Mouse (Mus musculus) neural tube, embryonic 15.5 days (tissue): ENCODE results near the gene Rasl2-9. TPM values are rescaled to one million over a fixed set of nuclear protein-coding genes. Genes with fewer than 3 reads are reported as not detected.

Source experiments
- ATAC-seq: fragments of 200-750 bp; cut with Nextera tagmentation; 2 replicates; pipeline ENCODE4 v1.8.0; 2017; ENCODE audit warnings: mild to moderate bottlenecking, moderate TSS enrichment, moderate library complexity; ENCODE audit not compliant: low FRiP score
- H3K27ac ChIP-seq: fragments of 300-500 bp; sonication (generic); replicated peaks from 2 replicates; pipeline ENCODE4 v1.5.1; 2015; ENCODE audit warnings: mild to moderate bottlenecking, inconsistent platforms
- H3K27me3 ChIP-seq: fragments of 300-500 bp; sonication (generic); replicated peaks from 2 replicates; pipeline ENCODE4 v1.6.1; 2015; ENCODE audit warnings: inconsistent platforms
- H3K36me3 ChIP-seq: fragments of 300-500 bp; sonication (generic); 2 replicates; pipeline ENCODE4 v1.6.1; 2015; ENCODE audit warnings: inconsistent platforms
- H3K4me1 ChIP-seq: fragments of 300-500 bp; sonication (generic); 2 replicates; pipeline ENCODE4 v1.6.1; 2015; ENCODE audit warnings: inconsistent platforms
- H3K4me2 ChIP-seq: fragments of 300-500 bp; sonication (generic); 2 replicates; pipeline ENCODE4 v1.6.1; 2015; ENCODE audit warnings: inconsistent platforms, mild to moderate bottlenecking, moderate library complexity
- H3K4me3 ChIP-seq: fragments of 300-500 bp; sonication (generic); replicated peaks from 2 replicates; pipeline ENCODE4 v1.5.1; 2015; ENCODE audit warnings: mild to moderate bottlenecking, inconsistent platforms
- H3K9ac ChIP-seq: fragments of 300-500 bp; sonication (generic); replicated peaks from 2 replicates; pipeline ENCODE4 v1.6.1; 2015; ENCODE audit warnings: mild to moderate bottlenecking, inconsistent platforms
- H3K9me3 ChIP-seq: fragments of 300-500 bp; sonication (generic); replicated peaks from 2 replicates; pipeline ENCODE4 v1.6.1; 2016; ENCODE audit warnings: inconsistent platforms
- WGBS: fragments of 180-500 bp; shearing (Covaris S2); methylation state at CpG from one replicate; pipeline ENCODE4 v1.1.7; 2015; ENCODE audit warnings: mixed read lengths; 5-methylcytosine and 5-hydroxymethylcytosine counted together
- polyA plus RNA-seq: library from polyadenylated mRNA; unstranded; fragments of >200 nt; fragmentation: Nextera tagmentation; extraction: Ambion mirVana; gene quantifications from 2 replicates; pipeline ENCODE4 v1.2.1, GENCODE M21; 2015

Rasl2-9 gene
- polyA plus RNA-seq, 1 experiment from 2014 or later: 0.60 TPM

DNA sequence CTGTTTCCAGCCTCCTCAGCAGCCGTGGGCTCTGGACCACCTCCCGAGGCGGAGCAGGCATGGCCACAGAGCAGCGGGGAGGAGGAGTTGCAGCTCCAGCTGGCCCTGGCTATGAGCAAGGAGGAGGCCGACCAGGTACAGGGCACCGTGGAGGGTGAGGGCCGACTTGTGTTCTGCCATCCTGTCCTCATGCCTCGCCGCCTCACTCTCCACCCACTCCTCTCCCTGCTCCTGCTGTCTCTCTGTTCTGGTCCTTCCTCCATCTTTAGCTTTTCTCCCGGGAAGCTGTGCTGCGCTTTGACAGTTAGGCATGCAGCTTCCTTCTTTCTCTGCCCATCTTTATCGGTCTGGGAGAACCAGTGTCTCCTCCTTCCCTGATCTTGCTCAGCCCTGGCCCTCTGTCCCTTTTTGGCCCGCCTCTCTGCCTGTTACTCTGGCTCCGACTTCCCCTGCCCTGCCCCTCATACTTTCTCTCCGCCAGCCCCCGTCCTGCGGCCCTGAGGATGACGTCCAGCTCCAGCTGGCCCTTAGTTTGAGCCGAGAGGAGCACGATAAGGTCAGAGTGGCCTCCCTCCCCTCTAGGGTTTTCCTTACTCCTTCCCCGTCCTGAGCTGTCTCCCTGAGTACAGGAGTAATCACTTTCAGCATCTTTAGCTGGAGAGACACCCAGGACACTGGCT lies 32.8 kb downstream of the Rasl2-9 start:
- Histone ChIP-seq H3K4me3 (no peak overlapping the region), H3K27ac (no peak overlapping the region), H3K4me2 (no peak overlapping the region), H3K36me3 (peaks cover 66% of the 10 kb centered on the region), H3K9me3 (no peaks in the 10 kb centered on the region), H3K27me3 (no peaks in the 10 kb centered on the region), H3K9ac (no peak overlapping the region), H3K4me1 (peaks cover 1% of the 10 kb centered on the region; the same call in 1 of the 2 replicates)
- no peak for ATAC-seq
- 93% methylated on average over 21 of the region's 21 CpGs for WGBS

DNA sequence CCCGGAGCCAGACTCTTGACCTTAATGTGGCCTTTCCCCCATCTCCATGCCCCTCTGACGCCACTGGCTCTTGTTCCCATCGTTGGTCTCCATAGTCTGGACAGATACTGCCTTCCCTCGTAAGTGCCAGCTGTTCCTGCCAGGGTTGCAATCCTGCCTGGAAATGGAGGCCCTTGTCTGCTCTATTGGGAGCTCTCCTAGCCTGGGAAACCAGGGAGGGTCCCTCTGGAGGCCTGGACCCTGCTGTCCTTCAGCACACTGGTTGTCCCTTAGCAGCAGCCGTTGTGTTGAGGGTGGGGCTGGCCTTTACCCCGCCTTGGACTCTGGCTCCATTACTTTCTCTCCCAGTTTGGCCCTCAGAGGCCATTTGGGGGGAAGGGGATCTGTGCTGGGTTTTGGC lies 33.4 kb downstream of the Rasl2-9 start:
- no peaks in the 10 kb centered on the region for H3K9me3 ChIP-seq
- no peak for ATAC-seq
- WGBS: 85% methylated on average over 6 of the region's 6 CpGs
- no peaks in the 10 kb centered on the region for H3K27me3 ChIP-seq
- H3K27ac ChIP-seq: no peak overlapping the region
- no peak overlapping the region for H3K4me3 ChIP-seq
- H3K4me1 ChIP-seq: peaks cover 6% of the 10 kb centered on the region; the same call in 1 of the 2 replicates
- no peak overlapping the region for H3K4me2 ChIP-seq
- H3K36me3 ChIP-seq: peaks cover 60% of the 10 kb centered on the region
- H3K9ac ChIP-seq: no peak overlapping the region

DNA sequence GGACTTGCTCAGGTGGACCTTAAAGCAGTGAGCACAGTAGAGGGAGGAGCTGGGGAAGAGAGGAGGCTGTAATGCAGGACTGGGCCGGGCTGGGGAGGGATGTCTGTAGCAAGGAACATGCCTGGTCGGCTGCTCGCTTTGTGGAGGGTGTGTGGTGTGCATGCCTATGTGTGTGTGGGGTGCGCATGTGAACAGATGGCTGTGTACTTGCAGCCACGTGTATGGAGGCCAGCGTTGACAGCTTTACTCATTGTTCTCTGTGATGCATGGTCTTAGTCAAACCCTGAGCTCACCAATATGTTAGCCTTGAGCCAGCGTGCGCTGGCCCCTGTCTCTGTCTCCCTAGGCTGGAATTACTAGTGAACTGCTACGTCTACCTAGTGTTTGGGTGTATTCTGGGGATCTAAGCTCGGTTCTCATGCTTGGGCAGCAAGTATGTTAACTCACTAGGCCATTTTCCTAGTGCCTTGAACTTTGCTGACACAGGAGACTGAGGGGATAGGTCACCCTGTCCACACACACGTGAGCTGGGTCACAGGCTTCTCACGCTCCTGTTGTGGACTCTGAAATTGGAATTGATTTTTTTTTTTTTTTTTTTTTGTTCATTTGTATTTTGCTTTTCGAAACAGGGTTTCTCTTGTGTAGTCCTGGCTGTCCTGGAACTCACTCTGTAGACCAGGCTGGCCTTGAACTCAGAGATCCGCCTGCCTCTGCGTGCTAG lies 34.6 kb downstream of the Rasl2-9 start:
- no peak overlapping the region for H3K4me2 ChIP-seq
- H3K4me3 ChIP-seq: no peak overlapping the region
- no peaks in the 10 kb centered on the region for H3K27me3 ChIP-seq
- 92% methylated on average over 15 of the region's 15 CpGs for WGBS
- peaks cover 50% of the 10 kb centered on the region for H3K36me3 ChIP-seq
- ATAC-seq: no peak
- no peak overlapping the region for H3K9ac ChIP-seq
- H3K9me3 ChIP-seq: no peaks in the 10 kb centered on the region
- no peak overlapping the region for H3K27ac ChIP-seq
- H3K4me1 ChIP-seq: peaks cover 11% of the 10 kb centered on the region; the same call in 1 of the 2 replicates

DNA sequence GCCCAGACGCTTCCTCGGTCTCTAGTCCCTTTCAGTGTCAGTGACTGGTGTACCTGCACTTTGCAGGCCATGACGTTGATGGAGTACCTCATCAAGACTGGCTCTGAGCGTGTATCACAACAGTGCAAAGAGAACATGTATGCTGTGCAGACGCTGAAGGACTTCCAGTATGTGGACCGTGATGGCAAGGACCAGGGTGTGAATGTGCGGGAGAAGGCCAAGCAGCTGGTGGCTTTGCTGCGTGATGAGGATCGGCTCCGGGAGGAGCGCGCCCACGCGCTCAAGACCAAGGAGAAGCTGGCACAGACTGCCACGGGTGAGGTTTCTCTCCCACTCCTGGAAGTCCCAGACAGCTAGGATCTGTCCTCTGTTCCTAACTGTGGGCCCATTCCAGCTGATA lies 35.9 kb downstream of the Rasl2-9 start:
- H3K4me2 ChIP-seq: no peak overlapping the region
- peaks cover 39% of the 10 kb centered on the region for H3K36me3 ChIP-seq
- no peak overlapping the region for H3K4me3 ChIP-seq
- H3K27ac ChIP-seq: no peak overlapping the region
- 92% methylated on average over 15 of the region's 15 CpGs for WGBS
- no peaks in the 10 kb centered on the region for H3K9me3 ChIP-seq
- ATAC-seq: no peak
- no peak overlapping the region for H3K9ac ChIP-seq
- peaks cover 16% of the 10 kb centered on the region; the same call in 1 of the 2 replicates for H3K4me1 ChIP-seq
- H3K27me3 ChIP-seq: no peaks in the 10 kb centered on the region

DNA sequence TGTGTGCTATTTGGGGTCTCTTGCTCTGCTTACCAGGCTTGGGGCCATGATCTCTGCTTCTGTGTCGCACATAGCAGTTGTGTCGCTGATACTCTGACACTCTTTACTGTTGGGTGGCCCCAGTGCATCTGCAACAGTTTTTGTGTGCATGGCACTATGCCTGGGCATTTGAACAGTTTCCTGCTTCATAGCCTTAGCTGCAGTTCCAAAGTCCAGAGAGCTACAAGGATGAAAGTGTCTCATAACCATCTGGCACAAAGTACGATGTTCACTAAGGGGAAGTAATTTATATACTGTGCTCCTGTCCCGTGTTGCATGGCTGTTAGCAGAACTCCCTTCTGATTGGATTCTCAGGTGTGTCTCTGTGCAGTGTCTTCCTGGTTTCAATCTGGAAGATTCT lies 37.9 kb downstream of the Rasl2-9 start:
- peaks cover 30% of the 10 kb centered on the region; the same call in 1 of the 2 replicates for H3K36me3 ChIP-seq
- ATAC-seq: no peak
- H3K9me3 ChIP-seq: no peaks in the 10 kb centered on the region
- H3K4me3 ChIP-seq: no peak overlapping the region
- WGBS: 87% methylated on average over 4 of the region's 4 CpGs
- no peak overlapping the region for H3K9ac ChIP-seq
- no peak overlapping the region for H3K4me2 ChIP-seq
- H3K27me3 ChIP-seq: no peaks in the 10 kb centered on the region
- H3K4me1 ChIP-seq: peaks cover 28% of the 10 kb centered on the region; the same call in 1 of the 2 replicates
- no peak overlapping the region for H3K27ac ChIP-seq

DNA sequence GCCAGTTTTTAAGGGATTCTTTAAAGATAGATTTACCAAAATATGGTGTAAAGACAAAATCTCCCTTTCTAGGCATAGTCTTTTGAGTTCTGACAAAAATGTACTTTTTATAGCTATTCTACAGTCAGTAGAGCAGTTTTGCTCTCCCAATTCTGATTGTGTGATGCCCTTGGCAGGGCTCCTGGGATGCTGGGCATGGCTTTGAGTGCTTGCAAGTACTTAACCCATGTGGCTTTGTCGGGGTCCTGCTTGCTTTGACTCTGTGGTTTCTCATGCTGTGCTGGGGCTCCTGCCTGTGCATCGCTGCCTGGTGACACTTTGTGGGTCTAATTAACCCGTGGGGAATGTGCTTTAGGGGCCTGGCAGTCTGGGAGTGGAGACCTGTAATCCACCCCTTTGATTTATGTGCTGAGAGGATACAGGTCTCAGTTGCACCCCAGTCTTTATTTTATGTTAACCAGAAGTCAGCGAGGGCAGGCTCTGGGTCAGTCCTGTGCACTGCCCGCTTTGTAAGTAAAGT lies 38.8 kb downstream of the Rasl2-9 start:
- WGBS: 63% methylated on average over 5 of the region's 5 CpGs
- no peak overlapping the region for H3K27ac ChIP-seq
- H3K4me2 ChIP-seq: no peak overlapping the region
- no peaks in the 10 kb centered on the region for H3K27me3 ChIP-seq
- no peak overlapping the region for H3K9ac ChIP-seq
- H3K36me3 ChIP-seq: peaks cover 24% of the 10 kb centered on the region; the same call in 1 of the 2 replicates
- no peak for ATAC-seq
- H3K4me3 ChIP-seq: no peak overlapping the region
- peaks cover 35% of the 10 kb centered on the region for H3K4me1 ChIP-seq
- no peaks in the 10 kb centered on the region for H3K9me3 ChIP-seq

DNA sequence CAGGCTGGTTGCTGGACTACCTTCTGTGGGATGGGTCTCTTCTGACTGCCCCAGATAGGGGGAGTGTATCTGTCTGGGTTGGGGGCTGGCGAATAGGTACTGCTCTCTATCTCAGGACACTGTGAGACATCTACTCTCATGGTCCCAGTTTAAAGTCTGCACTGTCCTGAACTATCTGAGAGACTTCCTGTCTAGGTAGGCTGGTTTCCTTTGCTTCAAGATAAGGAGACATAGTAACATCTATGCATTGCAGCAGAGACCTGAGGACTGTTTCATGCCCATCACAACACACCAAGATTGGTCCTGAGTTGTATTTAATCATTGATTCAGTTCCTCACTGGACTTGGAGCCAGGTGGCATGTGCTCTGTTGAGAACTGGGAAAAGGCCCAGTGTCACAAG lies 40.2 kb downstream of the Rasl2-9 start:
- no peak overlapping the region for H3K4me3 ChIP-seq
- WGBS: 100% methylated on average over 1 of the region's 1 CpGs

DNA sequence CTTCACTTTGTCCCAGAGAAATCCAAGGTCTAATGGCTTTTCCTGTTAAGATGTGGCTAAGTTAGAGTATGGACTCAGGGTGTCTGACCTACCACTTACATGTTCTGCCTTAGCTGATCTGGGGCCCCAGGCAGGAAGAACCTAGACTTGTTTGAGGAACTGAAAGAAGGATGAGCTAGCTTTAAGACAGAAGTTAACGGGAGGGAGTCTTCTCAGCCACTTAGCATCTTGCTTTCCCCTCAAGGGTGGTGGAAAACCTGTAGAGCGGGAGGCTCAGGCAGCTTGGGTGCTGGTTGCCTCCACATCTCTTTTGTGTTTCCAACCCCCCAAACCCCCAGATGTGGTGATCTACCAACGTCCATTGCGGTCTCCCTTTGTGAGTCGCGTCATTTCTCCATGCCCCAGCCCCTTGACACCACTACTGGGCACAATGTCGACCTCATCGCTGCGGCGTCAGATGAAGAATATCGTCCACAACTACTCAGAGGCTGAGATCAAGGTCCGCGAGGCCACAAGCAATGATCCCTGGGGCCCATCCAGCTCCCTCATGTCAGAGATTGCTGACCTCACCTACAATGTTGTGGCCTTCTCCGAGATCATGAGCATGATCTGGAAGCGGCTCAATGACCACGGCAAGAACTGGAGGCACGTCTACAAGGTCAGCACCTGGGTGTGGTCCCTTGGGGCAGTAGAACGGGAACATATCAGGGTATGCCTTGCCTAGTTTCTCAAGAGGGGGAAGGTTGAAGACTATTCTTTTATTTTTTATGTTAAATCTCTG lies 42.2 kb downstream of the Rasl2-9 start:
- 93% methylated on average over 18 of the region's 18 CpGs for WGBS
- ATAC-seq: no peak

More for the DNA sequence above, 40.2 kb downstream of the Rasl2-9 start:
- Histone ChIP-seq H3K27ac (no peak overlapping the region), H3K9ac (no peak overlapping the region), H3K27me3 (no peaks in the 10 kb centered on the region), H3K4me2 (no peak overlapping the region), H3K9me3 (no peaks in the 10 kb centered on the region), H3K4me1 (peaks cover 49% of the 10 kb centered on the region), H3K36me3 (peaks cover 15% of the 10 kb centered on the region; the same call in 1 of the 2 replicates)
- no peak for ATAC-seq

DNA sequence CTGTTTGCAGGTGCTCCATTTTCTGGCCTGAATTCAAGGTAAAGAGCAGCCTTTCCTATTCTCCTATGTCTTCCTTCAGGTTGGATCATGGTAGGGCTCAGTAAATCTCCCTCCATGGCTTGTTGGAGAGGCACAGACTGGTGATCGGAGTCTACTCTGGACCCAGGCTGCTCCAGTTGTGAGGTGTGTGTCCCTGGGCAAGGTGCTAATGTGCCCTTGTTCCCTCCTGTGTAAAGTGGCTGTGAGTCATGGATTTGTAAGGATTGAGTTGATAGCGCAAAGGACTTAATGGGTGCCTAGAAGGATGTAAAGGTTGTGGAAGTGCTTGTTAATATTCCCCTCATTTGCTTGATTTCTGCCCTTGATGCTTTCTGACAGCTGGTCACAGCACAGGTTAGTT lies 43.8 kb downstream of the Rasl2-9 start:
- Histone ChIP-seq H3K27ac (no peak overlapping the region), H3K9ac (no peak overlapping the region), H3K27me3 (no peaks in the 10 kb centered on the region), H3K36me3 (peaks cover 29% of the 10 kb centered on the region), H3K4me1 (peaks cover 38% of the 10 kb centered on the region), H3K4me2 (peak overlapping the region; percentile 67), H3K9me3 (no peaks in the 10 kb centered on the region), H3K4me3 (peak overlapping the region; percentile 94; the same call in 1 of the 2 replicates)
- 94% methylated on average over 2 of the region's 2 CpGs for WGBS
- no peak for ATAC-seq

More for the DNA sequence above, 42.2 kb downstream of the Rasl2-9 start:
- H3K4me2 ChIP-seq: no peak overlapping the region
- H3K9me3 ChIP-seq: no peaks in the 10 kb centered on the region
- peaks cover 14% of the 10 kb centered on the region for H3K36me3 ChIP-seq
- no peaks in the 10 kb centered on the region for H3K27me3 ChIP-seq
- H3K9ac ChIP-seq: no peak overlapping the region
- H3K4me1 ChIP-seq: peaks cover 49% of the 10 kb centered on the region
- no peak overlapping the region for H3K27ac ChIP-seq
- no peak overlapping the region for H3K4me3 ChIP-seq

DNA sequence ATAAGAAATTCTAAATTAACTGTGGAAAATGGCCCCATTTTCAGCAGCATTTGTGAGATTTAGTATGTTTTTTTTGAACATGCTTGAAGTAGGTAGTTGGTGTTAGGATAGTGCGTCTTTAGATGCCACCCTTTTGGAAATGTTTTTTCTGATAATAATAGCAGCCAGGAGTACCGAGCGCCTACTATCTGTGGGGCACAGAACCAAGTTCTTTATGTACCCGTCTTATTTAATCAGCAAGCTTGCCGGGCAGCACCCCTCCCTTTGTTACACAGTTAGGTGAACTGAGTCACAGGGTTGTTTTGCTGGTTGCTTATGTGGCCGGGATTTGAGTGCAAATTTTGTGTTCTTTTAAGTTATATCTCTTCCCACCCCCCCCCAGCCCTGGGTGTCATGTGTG lies 44.5 kb downstream of the Rasl2-9 start:
- H3K4me1 ChIP-seq: peaks cover 37% of the 10 kb centered on the region
- H3K36me3 ChIP-seq: peaks cover 36% of the 10 kb centered on the region
- H3K27ac ChIP-seq: 0 out of 2 replicates have a peak overlapping the region, but pooled peaks have one; percentile 88
- 80% methylated on average over 6 of the region's 6 CpGs for WGBS
- no peaks in the 10 kb centered on the region for H3K9me3 ChIP-seq
- ATAC-seq: no peak
- H3K4me2 ChIP-seq: peak overlapping the region; percentile 67
- H3K4me3 ChIP-seq: peak overlapping the region; percentile 94
- no peaks in the 10 kb centered on the region for H3K27me3 ChIP-seq
- peak overlapping the region; percentile 96 for H3K9ac ChIP-seq

DNA sequence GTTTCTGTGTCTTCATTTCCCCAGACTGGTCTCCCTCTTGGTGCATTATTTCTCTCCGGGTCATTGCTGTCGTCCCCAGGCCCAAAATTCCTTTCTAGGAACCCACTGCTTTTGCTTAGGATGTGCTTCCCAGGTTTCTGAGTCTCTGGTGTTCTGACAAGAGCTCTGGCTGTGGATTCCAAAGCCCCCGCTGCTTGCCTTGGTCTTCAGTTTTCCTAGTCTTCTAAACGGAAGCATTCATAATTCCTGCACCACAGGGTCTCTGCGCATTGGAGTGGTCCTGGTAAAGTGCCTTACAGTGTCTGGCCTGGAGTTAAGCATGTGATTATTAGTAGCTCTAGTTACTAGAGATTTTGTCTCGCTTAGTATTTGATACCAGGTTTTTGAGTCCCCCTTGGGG lies 44.9 kb downstream of the Rasl2-9 start:
- 17% methylated on average over 6 of the region's 6 CpGs for WGBS
- ATAC-seq: no peak

More for the DNA sequence above, 44.9 kb downstream of the Rasl2-9 start:
- Histone ChIP-seq H3K4me2 (peak overlapping the region; percentile 67), H3K9me3 (no peaks in the 10 kb centered on the region), H3K27ac (peak overlapping the region; percentile 88), H3K4me1 (peaks cover 37% of the 10 kb centered on the region), H3K9ac (peak overlapping the region; percentile 96), H3K4me3 (peak overlapping the region; percentile 94), H3K27me3 (no peaks in the 10 kb centered on the region), H3K36me3 (peaks cover 39% of the 10 kb centered on the region)
